Mouse (Mus musculus) frontal cortex, postnatal 25 days (tissue): ENCODE data around the gene Tbata.

ENCODE experiments used
- DNase-seq, 2 experiments: peaks; one replicate each; pipeline ENCODE4 v3.0.0; 2022; ENCODE audit warnings: low spot score in 2 of 2

Gene Tbata

GRCm38 (mm10) chr10:61167333-61168096 is 4.2 kb upstream of the Tbata start:
- no peak for DNase-seq

DNA sequence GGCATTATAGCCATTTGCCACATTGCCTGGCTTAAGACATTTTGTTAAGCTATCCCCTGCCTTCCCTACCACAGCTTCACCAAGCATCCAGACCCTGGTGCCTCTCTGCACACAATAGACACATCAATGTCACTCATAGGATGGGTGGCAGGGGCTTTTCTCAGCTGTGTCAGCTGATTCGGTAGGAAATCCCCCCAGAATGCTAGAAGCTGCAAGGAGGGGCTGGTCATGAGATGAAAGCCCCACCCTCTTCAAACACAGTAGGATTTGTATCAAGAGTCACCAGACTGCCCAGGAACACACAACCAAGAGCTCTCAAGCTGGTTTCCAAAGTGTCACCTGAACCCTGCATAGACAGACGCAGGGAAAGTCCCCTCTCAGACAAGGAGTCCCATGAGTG is 3.4 kb upstream of the Tbata start:
- no peak for DNase-seq

- DNase-seq = no peak
These were observed 742 bp downstream of the Tbata start for GRCm38 (mm10) chr10:61172496-61172895.

DNA sequence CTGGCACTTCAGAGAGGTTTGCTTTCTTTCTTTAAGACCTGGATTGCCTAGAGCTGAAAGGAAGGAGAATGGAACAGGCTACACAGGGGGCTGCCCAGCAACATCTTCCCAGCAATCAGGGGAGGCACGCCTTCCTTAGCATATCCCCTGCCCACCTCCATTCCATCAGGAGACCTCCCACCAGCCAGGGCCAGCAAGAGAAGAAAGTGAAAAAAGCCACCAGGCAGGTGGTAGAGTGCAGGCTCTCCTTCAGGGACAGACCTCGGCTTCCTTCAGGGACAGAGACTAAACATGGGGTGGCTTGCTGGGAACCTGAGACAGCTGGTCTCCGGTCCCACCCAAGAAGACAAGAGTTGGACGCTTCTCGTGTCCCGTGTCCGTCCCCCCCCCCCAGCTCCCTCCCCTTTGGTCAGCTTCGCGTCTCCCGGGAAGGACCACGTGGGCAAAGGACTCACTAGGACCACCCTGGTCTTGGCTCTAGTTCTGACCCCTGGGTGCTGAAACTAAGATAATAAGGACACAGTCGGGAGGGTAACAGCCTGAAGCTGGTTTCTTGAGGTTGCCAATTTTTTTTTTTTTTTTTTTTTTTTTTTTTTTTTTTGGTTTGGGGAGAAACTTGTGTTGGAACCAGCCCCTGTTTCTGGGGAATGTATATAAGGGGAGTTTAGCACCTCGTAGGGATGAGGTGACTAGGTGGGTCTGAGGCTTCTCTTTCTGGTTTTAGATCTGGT is 3.1 kb downstream of the Tbata start:
- DNase-seq = no peak

DNA sequence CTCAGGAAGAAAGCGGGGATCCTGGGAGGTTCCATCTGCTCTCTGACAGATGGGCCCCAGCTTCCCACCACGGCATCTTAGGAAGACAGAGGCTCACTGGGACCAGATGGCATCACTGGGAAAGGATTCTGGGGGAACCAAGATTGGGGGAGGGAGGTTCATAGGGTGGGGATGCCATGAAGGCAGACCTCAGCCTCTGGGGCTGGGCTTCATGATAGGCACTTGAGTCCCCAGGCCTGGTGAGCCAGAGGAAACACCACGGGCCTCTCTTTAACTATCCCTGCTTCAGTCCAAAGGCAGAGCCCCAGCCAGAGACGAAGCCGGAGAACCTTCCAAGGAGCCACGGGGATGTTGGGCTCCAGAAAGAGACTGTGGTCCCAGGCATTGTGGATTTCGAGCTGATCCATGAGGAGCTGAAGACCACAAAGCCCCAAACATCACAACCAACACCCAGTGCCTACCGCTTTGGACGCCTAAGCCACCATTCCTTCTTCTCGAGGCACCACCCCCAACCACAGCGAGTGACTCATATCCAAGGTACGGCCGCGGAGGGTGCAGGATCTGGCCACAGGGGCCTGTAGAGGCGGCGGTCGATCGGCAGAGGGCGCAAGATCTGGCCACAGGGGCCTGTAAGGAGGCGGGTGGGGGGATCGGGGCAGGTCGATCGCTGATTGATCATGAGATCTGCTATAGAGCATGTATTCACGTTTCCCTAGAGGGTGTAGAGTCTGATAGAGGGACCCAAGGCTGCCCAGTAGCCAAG is 3.9 kb downstream of the Tbata start:
- DNase-seq = peak in 1 of 2 experiments; percentile 11

DNA sequence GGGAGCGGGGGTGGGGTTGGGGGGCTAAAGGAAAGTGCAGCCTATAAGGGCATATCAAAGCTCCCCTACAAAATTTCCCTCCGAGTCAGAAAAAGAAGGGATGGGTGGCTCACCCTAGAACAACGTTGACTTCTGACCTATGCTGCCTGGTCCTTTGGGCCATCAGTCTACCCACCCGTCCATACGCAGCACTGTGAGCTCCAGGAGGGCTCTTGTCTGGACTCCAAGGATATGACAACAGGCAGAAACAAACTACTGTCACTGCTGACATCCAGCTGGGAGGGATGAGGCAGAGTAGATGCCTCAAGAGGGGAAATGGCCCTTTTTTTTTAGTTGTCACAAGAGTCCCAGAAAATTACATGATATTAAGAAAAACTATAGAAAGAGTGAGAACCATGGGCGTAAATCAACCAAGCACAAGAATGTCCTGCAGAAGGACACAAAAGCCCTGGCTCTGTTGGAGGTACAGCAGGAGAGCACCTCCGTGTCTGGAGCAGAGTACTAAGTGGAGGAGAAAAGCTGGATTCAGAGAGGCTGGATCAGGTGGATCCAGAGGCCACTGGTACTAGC is 4.6 kb downstream of the Tbata start:
- DNase-seq = no peak

DNA sequence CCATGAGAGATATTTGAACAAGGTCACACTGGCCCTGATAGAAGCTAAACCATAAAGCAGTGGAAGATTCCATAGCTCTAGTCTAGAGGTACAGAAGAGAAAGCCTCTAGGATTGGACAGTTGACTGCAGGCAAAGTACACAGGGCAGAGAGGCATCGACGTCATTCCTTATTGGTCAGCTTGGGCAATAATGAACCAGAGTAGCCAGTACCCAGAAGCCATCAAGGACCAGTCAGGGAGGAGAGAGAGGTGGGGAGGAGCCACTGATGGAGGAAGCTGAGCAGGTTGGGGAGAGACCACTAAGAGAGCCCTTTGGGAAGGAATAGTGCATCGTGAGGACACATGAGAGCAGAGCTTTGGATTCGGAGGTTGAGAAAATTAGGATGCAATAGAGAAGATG is 6.0 kb downstream of the Tbata start:
- no peak for DNase-seq

GRCm38 (mm10) chr10:61178687-61179086 is 6.9 kb downstream of the Tbata start:
- DNase-seq = no peak

- no peak for DNase-seq
These were observed 8.2 kb downstream of the Tbata start for GRCm38 (mm10) chr10:61179927-61180326.

- no peak for DNase-seq
These were observed 15.2 kb downstream of the Tbata start for GRCm38 (mm10) chr10:61187001-61187400.

DNA sequence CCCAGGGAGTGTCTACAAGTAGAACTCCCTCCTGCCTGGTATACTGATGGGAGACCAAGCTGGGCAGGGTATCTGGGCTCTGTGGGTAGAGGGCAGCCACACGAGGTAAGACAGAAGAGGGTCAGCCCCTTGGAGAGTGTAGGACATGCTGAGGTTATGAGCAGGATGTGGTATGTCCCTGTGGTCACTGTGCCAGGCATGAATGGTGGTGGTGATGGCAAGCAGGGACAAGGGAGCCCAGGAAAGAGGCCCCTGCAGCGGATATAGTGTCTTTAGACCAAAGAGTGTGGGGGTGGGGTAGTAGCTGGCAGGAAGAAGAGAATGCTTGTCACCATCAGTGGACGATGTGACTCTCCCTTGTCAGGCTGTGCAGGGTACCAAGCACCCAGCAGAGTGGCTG is 16.3 kb downstream of the Tbata start:
- no peak for DNase-seq

GRCm38 (mm10) chr10:61194611-61195010 is 22.9 kb downstream of the Tbata start:
- no peak for DNase-seq

DNA sequence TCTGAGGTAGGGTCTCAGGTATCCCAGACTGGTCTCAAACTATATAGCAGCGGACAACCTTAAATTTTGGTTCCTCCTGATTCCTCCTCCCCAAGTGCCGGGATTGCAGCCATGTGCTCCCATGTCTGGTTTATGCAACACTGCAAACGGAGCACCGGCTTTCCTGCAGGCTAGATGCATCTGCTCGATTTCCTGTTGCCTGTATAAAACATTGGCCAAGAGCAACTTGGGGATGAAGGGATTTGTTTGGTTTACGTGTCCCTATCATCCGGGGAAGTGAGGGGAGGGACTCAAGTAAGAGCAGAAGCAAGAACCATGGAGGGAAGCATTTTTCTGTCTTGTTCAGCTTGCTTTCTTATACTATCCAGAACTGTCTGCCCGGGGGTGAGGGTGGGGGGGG is 23.5 kb downstream of the Tbata start:
- no peak for DNase-seq

DNA sequence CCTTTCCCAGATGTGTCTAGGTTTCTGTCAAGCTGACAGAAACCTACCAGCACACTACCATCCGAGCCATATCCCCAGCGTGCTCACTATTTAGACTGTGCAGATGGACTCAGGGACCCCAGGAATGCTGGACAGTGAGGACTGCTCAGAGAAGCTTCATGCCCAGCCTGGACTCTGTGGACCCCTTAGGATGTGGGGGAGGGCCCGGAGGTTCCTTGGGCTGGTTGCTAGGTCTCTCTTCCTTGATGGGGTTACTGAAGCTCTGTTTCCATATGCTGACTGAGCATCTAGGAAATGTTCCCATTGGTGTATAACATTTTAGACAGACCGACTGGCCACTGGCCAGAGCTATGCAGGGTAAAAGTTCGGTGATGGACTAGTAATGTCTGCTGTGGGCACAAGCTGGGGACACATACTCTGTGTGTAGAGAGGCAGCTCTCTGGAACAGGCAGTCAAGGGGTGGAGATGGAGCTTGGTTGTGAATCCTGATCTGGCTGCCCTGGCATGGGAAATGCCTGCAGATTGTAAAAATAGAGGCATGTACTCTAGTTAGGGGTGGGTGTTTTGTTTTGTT is 24.1 kb downstream of the Tbata start:
- no peak for DNase-seq

GRCm38 (mm10) chr10:61199566-61200213 is 27.9 kb downstream of the Tbata start:
- peak; percentile 45 to 51 for DNase-seq

DNA sequence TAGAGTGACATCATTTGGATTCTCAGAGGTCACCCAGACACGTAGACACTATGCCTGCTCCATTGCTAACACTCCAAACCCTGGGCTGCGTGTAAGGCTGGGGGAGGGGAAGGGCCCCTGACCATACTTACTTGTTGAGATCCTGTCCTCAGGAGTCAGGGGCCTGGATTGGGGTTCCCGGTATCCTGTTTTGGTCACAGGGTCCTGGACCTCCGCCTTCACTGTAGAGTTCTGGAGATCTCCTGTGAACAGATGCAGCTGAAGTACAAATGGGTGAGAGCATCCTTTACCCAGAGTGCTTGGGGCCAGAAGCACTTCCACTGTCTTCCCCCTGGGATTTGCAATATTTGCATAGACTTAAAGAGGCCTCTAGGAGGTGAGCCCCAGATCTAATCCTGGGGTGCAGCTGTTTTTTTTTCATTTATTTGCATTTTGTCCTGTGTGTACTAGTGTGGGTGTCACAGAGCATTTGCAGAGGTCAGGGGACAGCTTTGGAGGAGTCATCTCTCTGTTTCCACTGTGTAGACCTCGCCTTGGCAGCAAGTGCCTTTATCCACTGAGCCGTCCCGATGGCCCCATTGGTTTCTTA is 28.6 kb downstream of the Tbata start:
- DNase-seq = no peak

- DNase-seq = no peak
These were observed 29.2 kb downstream of the Tbata start for GRCm38 (mm10) chr10:61200998-61201397.

DNA sequence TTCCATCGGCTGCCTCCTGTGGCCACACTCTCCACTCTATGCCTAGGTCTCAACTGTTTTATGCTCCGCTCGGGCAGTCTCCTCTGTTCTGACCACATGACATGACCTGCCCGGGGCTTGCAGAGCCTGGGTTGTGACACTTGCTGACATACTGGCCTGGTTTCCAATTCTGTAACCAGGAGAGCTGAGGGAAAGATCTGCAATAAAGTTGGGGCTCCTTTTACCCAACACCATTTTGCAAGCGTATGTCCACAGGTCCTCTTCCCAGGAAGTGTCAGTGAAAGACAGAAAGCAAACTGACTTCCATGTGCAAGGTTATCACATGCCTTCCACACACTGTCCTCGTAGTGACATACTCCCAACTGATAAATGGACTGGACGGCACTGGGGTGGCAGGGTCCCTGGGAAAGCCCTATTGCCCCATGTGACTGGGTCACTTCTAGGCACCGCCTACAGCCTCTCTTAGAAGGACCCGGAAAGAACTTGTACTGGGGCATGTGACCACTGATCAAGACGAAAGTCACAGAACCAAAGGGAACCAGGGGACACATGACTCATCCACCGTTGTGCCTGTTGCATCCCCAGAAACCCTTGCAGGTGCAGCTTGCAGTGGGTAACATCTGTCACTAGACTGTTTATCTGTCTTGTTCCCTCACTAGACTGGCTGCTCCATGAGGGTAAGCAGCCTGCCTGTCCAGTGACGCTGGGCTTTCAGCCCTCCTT is 30.0 kb downstream of the Tbata start:
- DNase-seq = no peak

- no peak for DNase-seq
These were observed 32.2 kb downstream of the Tbata start for GRCm38 (mm10) chr10:61203930-61204329.

DNA sequence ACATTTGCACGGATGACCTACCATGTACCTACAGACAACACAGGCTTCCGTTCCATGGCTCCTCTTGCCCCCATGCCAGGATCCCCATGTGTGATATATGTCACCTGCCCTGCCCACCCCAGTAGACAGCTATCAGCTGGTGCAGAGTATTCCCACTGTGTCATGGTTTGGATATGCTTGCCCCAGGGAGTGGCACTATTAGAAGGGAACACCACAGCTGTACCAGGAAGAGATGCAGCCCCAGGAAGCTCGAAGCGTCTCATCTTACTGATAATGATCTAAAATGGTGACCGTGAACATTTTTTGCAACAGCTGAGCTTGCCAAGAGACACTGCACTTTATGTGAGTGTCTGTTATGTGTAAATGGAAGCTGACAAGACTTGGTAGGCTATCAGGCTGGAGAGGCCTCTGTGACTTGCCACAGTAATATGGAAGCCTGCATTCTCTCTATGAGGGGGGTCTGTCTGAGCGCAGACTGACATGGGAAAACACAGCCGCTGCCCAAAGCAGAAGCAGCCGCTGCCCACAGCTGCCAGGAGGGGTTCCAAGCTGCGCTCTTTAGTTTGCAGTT is 36.4 kb downstream of the Tbata start:
- no peak for DNase-seq
